Mouse (Mus musculus) olfactory bulb, adult 2 months (tissue): ENCODE measurements around the gene Extl1. TPM values are rescaled to one million over a fixed set of nuclear protein-coding genes. Genes with fewer than 3 reads are reported as not detected.

Experiments
- H3K27ac ChIP-seq: fragments of 200-500 bp; 2 replicates; pipeline ENCODE4 v1.5.1; 2012; ENCODE audit warnings: low read depth, low read length; ENCODE audit not compliant: insufficient read depth
- H3K4me1 ChIP-seq: fragments of 200-500 bp; 2 replicates; pipeline ENCODE4 v1.6.1; 2012; ENCODE audit warnings: low read length; ENCODE audit not compliant: control insufficient read depth, insufficient read depth
- H3K4me3 ChIP-seq: fragments of 200-500 bp; 2 replicates; pipeline ENCODE4 v1.5.1; 2012; ENCODE audit warnings: mild to moderate bottlenecking, low read depth, low read length, moderate library complexity; ENCODE audit not compliant: insufficient read depth
- CTCF ChIP-seq: fragments of 200-500 bp; IDR thresholded peaks from 2 replicates; pipeline ENCODE4 v1.5.1; 2012; ENCODE audit warnings: low read depth, mild to moderate bottlenecking, low read length, moderate library complexity; ENCODE audit not compliant: insufficient read depth
- POLR2A ChIP-seq: fragments of 200-500 bp; IDR thresholded peaks from 2 replicates; pipeline ENCODE4 v1.6.1; 2012; ENCODE audit warnings: mild to moderate bottlenecking, low read depth, low read length, moderate library complexity; ENCODE audit not compliant: insufficient read depth
- WGBS: fragments of 180-500 bp; shearing (Covaris S2); methylation state at CpG from one replicate; pipeline ENCODE4 v1.1.7; 2018; 5-methylcytosine and 5-hydroxymethylcytosine counted together
- polyA plus RNA-seq: library from polyadenylated mRNA; stranded (reverse); fragments of >200 nt; gene quantifications from 2 replicates; pipeline ENCODE4 v1.2.4, GENCODE M21; 2012; ENCODE audit warnings: low replicate concordance; ENCODE audit not compliant: missing spikeins, insufficient read depth, insufficient read length

Gene Extl1
- polyA plus RNA-seq, 1 experiment, result not detected

DNA sequence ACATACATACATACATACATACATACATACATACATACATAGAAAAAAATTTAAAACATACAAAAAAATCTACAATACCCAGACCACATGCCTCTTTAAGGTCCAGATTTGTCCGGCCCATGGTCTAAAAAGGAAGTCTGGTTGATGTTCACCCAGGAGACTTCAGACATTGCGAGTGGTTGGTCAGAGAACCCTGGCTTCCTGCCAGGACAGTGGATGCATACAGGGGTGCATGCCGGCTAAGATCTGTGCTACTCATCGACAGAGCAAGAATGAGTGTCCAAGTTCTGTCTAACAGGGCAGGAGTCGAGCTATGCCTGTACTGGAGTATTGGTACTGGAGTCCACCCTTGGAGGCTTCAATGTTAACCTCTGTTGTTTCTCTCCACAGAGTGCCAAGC lies 59.0 kb downstream of the Extl1 start:
- no peak overlapping the region for H3K27ac ChIP-seq
- peaks cover 6% of the 10 kb centered on the region; the same call in 1 of the 2 replicates for H3K4me1 ChIP-seq
- 74% methylated on average over 5 of the region's 5 CpGs for WGBS
- H3K4me3 ChIP-seq, result no peak overlapping the region
- TF ChIP-seq POLR2A, result no peak
- no peak for TF ChIP-seq CTCF

DNA sequence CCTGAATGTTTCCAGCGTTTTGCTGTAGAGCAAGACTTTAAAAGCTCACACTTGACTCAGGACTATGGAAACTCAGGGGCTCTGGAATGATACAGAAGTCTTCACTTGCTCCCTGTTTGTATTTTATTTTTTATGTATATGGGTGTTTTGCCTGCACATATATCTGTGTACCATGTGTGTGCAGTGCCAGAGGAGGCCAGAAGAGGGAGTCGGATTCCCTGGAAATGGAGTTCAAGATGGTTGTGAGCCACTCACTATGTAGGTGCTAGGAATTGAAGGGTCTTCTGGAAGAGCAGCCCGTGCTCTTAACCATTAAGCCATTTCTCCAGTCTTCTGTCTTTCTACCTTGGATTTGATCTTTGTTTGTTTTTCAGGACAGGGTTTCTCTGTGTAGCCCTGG lies 62.1 kb downstream of the Extl1 start:
- WGBS, result 65% methylated on average over 3 of the region's 3 CpGs
- Histone ChIP-seq H3K27ac (no peak overlapping the region), H3K4me1 (peaks cover 3% of the 10 kb centered on the region; the same call in 1 of the 2 replicates)

DNA sequence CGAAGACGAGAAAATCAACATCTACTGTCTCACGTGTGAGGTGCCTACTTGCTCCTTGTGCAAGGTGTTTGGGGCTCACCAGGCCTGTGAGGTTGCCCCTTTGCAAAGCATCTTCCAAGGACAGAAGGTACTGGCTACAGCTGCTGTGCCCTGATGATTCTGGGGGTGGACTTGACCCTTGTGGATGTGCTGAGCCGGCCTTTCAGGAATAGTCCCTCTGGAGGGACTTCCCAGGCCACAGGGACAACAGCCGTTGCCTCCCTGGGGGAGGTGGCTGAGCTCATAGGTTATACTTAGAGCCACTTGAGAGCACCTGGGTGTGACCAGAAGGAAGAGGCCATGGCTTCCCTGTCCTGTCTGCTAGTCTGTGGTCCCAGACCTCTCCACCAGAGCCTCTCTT lies 64.0 kb downstream of the Extl1 start:
- 78% methylated on average over 5 of the region's 5 CpGs for WGBS
- H3K4me1 ChIP-seq, result peaks cover 3% of the 10 kb centered on the region; the same call in 1 of the 2 replicates
- no peak for TF ChIP-seq CTCF
- TF ChIP-seq POLR2A, result no peak
- H3K4me3 ChIP-seq, result no peak overlapping the region
- no peak overlapping the region for H3K27ac ChIP-seq

More for the DNA sequence above, 62.1 kb downstream of the Extl1 start:
- H3K4me3 ChIP-seq, result no peak overlapping the region
- no peak for TF ChIP-seq POLR2A
- no peak for TF ChIP-seq CTCF

DNA sequence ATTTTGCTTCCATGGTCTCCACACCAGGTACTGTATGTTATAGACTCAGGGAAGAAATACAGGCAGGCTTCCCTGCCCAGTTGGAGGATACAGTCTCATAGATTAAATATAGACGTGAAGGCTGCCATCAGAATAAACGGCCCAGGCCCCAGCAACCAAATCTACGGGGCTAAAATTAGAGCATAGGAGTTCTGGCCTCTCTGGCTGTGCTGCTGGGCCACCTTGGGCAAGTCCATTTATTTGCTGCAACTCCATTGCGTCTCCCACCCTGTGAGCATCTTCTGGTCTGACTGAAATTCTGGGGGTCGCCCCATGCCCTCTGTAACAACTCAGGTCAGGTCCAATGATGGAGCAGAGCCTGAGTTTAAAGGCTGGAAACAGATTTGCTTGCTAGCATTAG lies 64.6 kb downstream of the Extl1 start:
- TF ChIP-seq POLR2A (no peak), CTCF (no peak)
- Histone ChIP-seq H3K27ac (no peak overlapping the region), H3K4me1 (peaks cover 3% of the 10 kb centered on the region; the same call in 1 of the 2 replicates), H3K4me3 (no peak overlapping the region)
- 89% methylated on average over 5 of the region's 5 CpGs for WGBS

GRCm38 (mm10) chr4:134316390-134316789 lies 67.3 kb downstream of the Extl1 start:
- no peak for TF ChIP-seq POLR2A
- Histone ChIP-seq H3K27ac (no peak overlapping the region), H3K4me1 (peaks cover 3% of the 10 kb centered on the region; the same call in 1 of the 2 replicates), H3K4me3 (no peak overlapping the region)
- WGBS, result 56% methylated on average over 16 of the region's 16 CpGs

GRCm38 (mm10) chr4:134315470-134315869 lies 68.2 kb downstream of the Extl1 start:
- Histone ChIP-seq H3K27ac (no peak overlapping the region), H3K4me1 (no peaks in the 10 kb centered on the region), H3K4me3 (no peak overlapping the region)
- 88% methylated on average over 9 of the region's 9 CpGs for WGBS
- TF ChIP-seq POLR2A (no peak), CTCF (no peak)

GRCm38 (mm10) chr4:134314876-134315275 lies 68.8 kb downstream of the Extl1 start, which contains the start of gene Trim63:
Gene Trim63 (plus strand): TSS chr4:134315120.
- TF ChIP-seq POLR2A (no peak), CTCF (no peak)
- H3K27ac ChIP-seq, result no peak within 1 kb of the TSS
- WGBS, result 59% methylated on average over 11 of the region's 11 CpGs

GRCm38 (mm10) chr4:134314081-134314655 lies 69.5 kb downstream of the Extl1 start:
- Histone ChIP-seq H3K4me1 (no peaks in the 10 kb centered on the region), H3K4me3 (no peak overlapping the region), H3K27ac (no peak overlapping the region)
- 76% methylated on average over 4 of the region's 4 CpGs for WGBS
- TF ChIP-seq POLR2A (no peak), CTCF (no peak)

More at GRCm38 (mm10) chr4:134314876-134315275, 68.8 kb downstream of the Extl1 start, which contains the start of gene Trim63:
- H3K4me1 ChIP-seq, result no peaks in the 10 kb centered on the region
- H3K4me3 ChIP-seq, result no peak within 1 kb of the TSS

DNA sequence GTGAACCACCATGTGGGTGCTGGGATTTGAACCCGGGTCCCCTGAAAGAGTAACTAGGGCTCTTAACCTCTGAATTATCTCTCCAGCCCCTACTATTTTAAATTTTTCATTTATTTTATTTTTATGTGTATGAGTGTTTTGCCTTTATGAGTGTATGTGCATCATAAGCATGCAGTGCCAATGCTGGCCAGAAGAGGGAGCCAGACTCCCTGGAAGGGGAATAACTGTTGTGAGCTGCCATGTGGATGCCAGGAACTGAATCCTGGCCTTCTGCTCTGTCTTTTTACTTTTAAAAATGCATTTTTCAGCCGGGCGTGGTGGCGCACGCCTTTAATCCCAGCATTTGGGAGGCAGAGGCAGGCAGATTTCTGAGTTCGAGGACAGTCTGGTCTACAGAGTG lies 70.7 kb downstream of the Extl1 start:
- Histone ChIP-seq H3K4me1 (0 out of 2 replicates have a peak, but pooled peaks cover 3% of the 10 kb centered on the region), H3K4me3 (no peak overlapping the region), H3K27ac (no peak overlapping the region)
- TF ChIP-seq CTCF (no peak), POLR2A (no peak)
- WGBS, result 96% methylated on average over 6 of the region's 6 CpGs
